Mouse (Mus musculus) olfactory bulb, adult 2 months (tissue): ENCODE results near the gene Fam129c. TPM values are rescaled to one million over a fixed set of nuclear protein-coding genes. Genes with fewer than 3 reads are reported as not detected.

Source experiments
- H3K27ac ChIP-seq: fragments of 200-500 bp; 2 replicates; pipeline ENCODE4 v1.5.1; 2012; ENCODE audit warnings: low read depth, low read length; ENCODE audit not compliant: insufficient read depth
- H3K4me1 ChIP-seq: fragments of 200-500 bp; 2 replicates; pipeline ENCODE4 v1.6.1; 2012; ENCODE audit warnings: low read length; ENCODE audit not compliant: control insufficient read depth, insufficient read depth
- H3K4me3 ChIP-seq: fragments of 200-500 bp; 2 replicates; pipeline ENCODE4 v1.5.1; 2012; ENCODE audit warnings: mild to moderate bottlenecking, low read depth, low read length, moderate library complexity; ENCODE audit not compliant: insufficient read depth
- CTCF ChIP-seq: fragments of 200-500 bp; IDR thresholded peaks from 2 replicates; pipeline ENCODE4 v1.5.1; 2012; ENCODE audit warnings: low read depth, mild to moderate bottlenecking, low read length, moderate library complexity; ENCODE audit not compliant: insufficient read depth
- POLR2A ChIP-seq: fragments of 200-500 bp; IDR thresholded peaks from 2 replicates; pipeline ENCODE4 v1.6.1; 2012; ENCODE audit warnings: mild to moderate bottlenecking, low read depth, low read length, moderate library complexity; ENCODE audit not compliant: insufficient read depth
- WGBS: fragments of 180-500 bp; shearing (Covaris S2); methylation state at CpG from one replicate; pipeline ENCODE4 v1.1.7; 2018; 5-methylcytosine and 5-hydroxymethylcytosine counted together
- polyA plus RNA-seq: library from polyadenylated mRNA; stranded (reverse); fragments of >200 nt; gene quantifications from 2 replicates; pipeline ENCODE4 v1.2.4, GENCODE M21; 2012; ENCODE audit warnings: low replicate concordance; ENCODE audit not compliant: missing spikeins, insufficient read depth, insufficient read length

Fam129c gene
- polyA plus RNA-seq, 1 experiment = not detected

GRCm38 (mm10) chr8:71631897-71632296 is 34.4 kb downstream of the Fam129c start:
- no peak overlapping the region for H3K4me3 ChIP-seq
- peaks cover 28% of the 10 kb centered on the region for H3K4me1 ChIP-seq
- WGBS = 64% methylated on average over 2 of the region's 2 CpGs
- TF ChIP-seq POLR2A (no peak), CTCF (no peak)
- H3K27ac ChIP-seq = no peak overlapping the region

GRCm38 (mm10) chr8:71633164-71633563 is 35.7 kb downstream of the Fam129c start:
- H3K27ac ChIP-seq = no peak overlapping the region
- H3K4me3 ChIP-seq = no peak overlapping the region
- TF ChIP-seq CTCF (no peak), POLR2A (no peak)
- WGBS = 29% methylated on average over 19 of the region's 22 CpGs
- H3K4me1 ChIP-seq = peaks cover 22% of the 10 kb centered on the region

- no peak overlapping the region for H3K27ac ChIP-seq
- TF ChIP-seq CTCF (no peak), POLR2A (no peak)
- H3K4me1 ChIP-seq = peaks cover 17% of the 10 kb centered on the region
- no peak overlapping the region for H3K4me3 ChIP-seq
- WGBS = 30% methylated on average over 26 of the region's 26 CpGs
Observed at GRCm38 (mm10) chr8:71633981-71634667, 36.7 kb downstream of the Fam129c start.

- 0 out of 2 replicates have a peak, but pooled peaks cover 4% of the 10 kb centered on the region for H3K4me1 ChIP-seq
- no peak overlapping the region for H3K4me3 ChIP-seq
- WGBS = 68% methylated on average over 8 of the region's 8 CpGs
- H3K27ac ChIP-seq = no peak overlapping the region
- TF ChIP-seq POLR2A (no peak), CTCF (no peak)
Observed at GRCm38 (mm10) chr8:71637149-71638095, 40.0 kb downstream of the Fam129c start.

GRCm38 (mm10) chr8:71638321-71638720 is 40.9 kb downstream of the Fam129c start:
- Histone ChIP-seq H3K4me1 (0 out of 2 replicates have a peak, but pooled peaks cover 4% of the 10 kb centered on the region), H3K4me3 (no peak overlapping the region), H3K27ac (no peak overlapping the region)
- WGBS = 78% methylated on average over 6 of the region's 6 CpGs
- TF ChIP-seq CTCF (no peak), POLR2A (no peak)

- Histone ChIP-seq H3K4me3 (no peak overlapping the region), H3K4me1 (no peaks in the 10 kb centered on the region), H3K27ac (no peak overlapping the region)
- 91% methylated on average over 4 of the region's 4 CpGs for WGBS
- no peak for TF ChIP-seq POLR2A
- no peak for TF ChIP-seq CTCF
Observed at GRCm38 (mm10) chr8:71639318-71639717, 41.9 kb downstream of the Fam129c start.

GRCm38 (mm10) chr8:71645510-71645909 is 48.1 kb downstream of the Fam129c start:
- no peak overlapping the region for H3K4me3 ChIP-seq
- no peaks in the 10 kb centered on the region for H3K4me1 ChIP-seq
- TF ChIP-seq CTCF (no peak), POLR2A (no peak)
- 84% methylated on average over 9 of the region's 9 CpGs for WGBS
- no peak overlapping the region for H3K27ac ChIP-seq

- Histone ChIP-seq H3K4me1 (no peaks in the 10 kb centered on the region), H3K4me3 (no peak overlapping the region), H3K27ac (no peak overlapping the region)
- WGBS = 20% methylated on average over 24 of the region's 24 CpGs
- TF ChIP-seq POLR2A = no peak
- no peak for TF ChIP-seq CTCF
Observed at GRCm38 (mm10) chr8:71654600-71654999, 57.2 kb downstream of the Fam129c start.

Other genes starting within 250 kb of the Fam129c start
- not detected in 2 replicates for gene Use1, start 230.8 kb upstream of the Fam129c start, polyA plus RNA-seq
- gene Ocel1, start 226.3 kb upstream of the Fam129c start, polyA plus RNA-seq = not detected in 2 replicates
- gene Nr2f6, start 215.7 kb upstream of the Fam129c start, polyA plus RNA-seq = not detected in 2 replicates
- not detected in 2 replicates for gene Ushbp1, start 201.8 kb upstream of the Fam129c start, polyA plus RNA-seq
- gene Babam1, start 200.8 kb upstream of the Fam129c start, polyA plus RNA-seq = not detected in 2 replicates
- not detected in 2 replicates for gene Ankle1, start 191.6 kb upstream of the Fam129c start, polyA plus RNA-seq
- gene Abhd8, start 134.0 kb upstream of the Fam129c start, polyA plus RNA-seq = not detected in 2 replicates
- gene Mrpl34, start 132.7 kb upstream of the Fam129c start, polyA plus RNA-seq = not detected in 2 replicates
- not detected in 2 replicates for gene Dda1, start 128.4 kb upstream of the Fam129c start, polyA plus RNA-seq
- gene Ano8, start 111.7 kb upstream of the Fam129c start, polyA plus RNA-seq = not detected in 2 replicates
- not detected in 2 replicates for gene Gtpbp3, start 109.5 kb upstream of the Fam129c start, polyA plus RNA-seq
- not detected in 2 replicates for gene Plvap, start 85.9 kb upstream of the Fam129c start, polyA plus RNA-seq
- not detected in 2 replicates for gene Ccdc194, start 71.9 kb upstream of the Fam129c start, polyA plus RNA-seq
- not detected in 2 replicates for gene Bst2, start 60.2 kb upstream of the Fam129c start, polyA plus RNA-seq
- gene Mvb12a, start 54.7 kb upstream of the Fam129c start, polyA plus RNA-seq = not detected in 2 replicates
- gene Tmem221, start 38.8 kb upstream of the Fam129c start, polyA plus RNA-seq = not detected in 2 replicates
- gene Nxnl1, start 31.0 kb upstream of the Fam129c start, polyA plus RNA-seq = not detected in 2 replicates
- gene Slc27a1, start 28.8 kb upstream of the Fam129c start, polyA plus RNA-seq = not detected in 2 replicates
- not detected in 2 replicates for gene Pgls, start 5.5 kb upstream of the Fam129c start, polyA plus RNA-seq
- 143 TPM in 1 of 2 replicates, not detected in the other for gene Colgalt1, start 13.3 kb downstream of the Fam129c start, polyA plus RNA-seq
- not detected in 2 replicates for gene Unc13a, start 74.1 kb downstream of the Fam129c start, polyA plus RNA-seq
- not detected in 2 replicates for gene Jak3, start 78.6 kb downstream of the Fam129c start, polyA plus RNA-seq
- gene Insl3, start 91.6 kb downstream of the Fam129c start, polyA plus RNA-seq = not detected in 2 replicates
- gene B3gnt3, start 104.1 kb downstream of the Fam129c start, polyA plus RNA-seq = not detected in 2 replicates
- 90.9 TPM in 1 of 2 replicates, not detected in the other for gene Fcho1, start 128.1 kb downstream of the Fam129c start, polyA plus RNA-seq